Mouse (Mus musculus) cortical plate, adult 2 months (tissue): ENCODE results near the gene Rgl3. TPM values are rescaled to one million over a fixed set of nuclear protein-coding genes. Genes with fewer than 3 reads are reported as not detected.
A peak's percentile ranks its signal among the peaks of the same experiment; 100 is the strongest.

Experiments
- H3K27ac ChIP-seq: fragments of 200-500 bp; 2 replicates; pipeline ENCODE4 v1.5.1; 2012; ENCODE audit warnings: low read length, control low read depth, inconsistent platforms; ENCODE audit not compliant: insufficient read depth
- H3K4me1 ChIP-seq: fragments of 200-500 bp; 2 replicates; pipeline ENCODE4 v1.6.1; 2011; ENCODE audit warnings: low read length; ENCODE audit not compliant: control insufficient read depth, insufficient read depth
- H3K4me3 ChIP-seq: fragments of 200-500 bp; 2 replicates; pipeline ENCODE4 v1.5.1; 2011; ENCODE audit warnings: mild to moderate bottlenecking, low read length, control low read depth; ENCODE audit not compliant: insufficient read depth
- CTCF ChIP-seq: fragments of 200-500 bp; IDR thresholded peaks from 2 replicates; pipeline ENCODE4 v1.5.1; 2011; ENCODE audit warnings: mild to moderate bottlenecking, control low read depth, low read length; ENCODE audit not compliant: insufficient read depth; ENCODE audit errors: extremely low read depth
- POLR2A ChIP-seq: fragments of 200-500 bp; IDR thresholded peaks from 2 replicates; pipeline ENCODE4 v1.6.1; 2011; ENCODE audit warnings: mild to moderate bottlenecking, low read length, control low read depth; ENCODE audit not compliant: insufficient read depth; ENCODE audit errors: extremely low read depth
- polyA plus RNA-seq: library from polyadenylated mRNA; depleted of rRNA; stranded (reverse); fragments of >200 nt; gene quantifications from 2 replicates; pipeline ENCODE4 v1.2.3, GENCODE M21; 2012

The Rgl3 gene
- polyA plus RNA-seq, 1 experiment, result 5.2 TPM

GRCm38 (mm10) chr9:21936692-21937570, 52.3 kb downstream of the Rgl3 start, which contains the start of gene Plppr2:
Gene Plppr2, plus strand, starts transcription at chr9:21937033.
- peak within 1 kb of the TSS; percentile 58 for H3K4me3 ChIP-seq
- H3K4me1 ChIP-seq, result no peaks in the 10 kb centered on the region
- no peak within 1 kb of the TSS for H3K27ac ChIP-seq
- TF ChIP-seq POLR2A, result peak; percentile 85
- no peak for TF ChIP-seq CTCF

- Histone ChIP-seq H3K27ac (no peak overlapping the region), H3K4me1 (no peaks in the 10 kb centered on the region), H3K4me3 (no peak overlapping the region)
- no peak for TF ChIP-seq POLR2A
- no peak for TF ChIP-seq CTCF
Measured at GRCm38 (mm10) chr9:21935466-21936131, 53.6 kb downstream of the Rgl3 start.

- Histone ChIP-seq H3K4me1 (no peaks in the 10 kb centered on the region), H3K4me3 (no peak overlapping the region), H3K27ac (no peak overlapping the region)
- no peak for TF ChIP-seq CTCF
- no peak for TF ChIP-seq POLR2A
Measured at GRCm38 (mm10) chr9:21934021-21934420, 55.2 kb downstream of the Rgl3 start.

- Histone ChIP-seq H3K27ac (no peak overlapping the region), H3K4me3 (no peak overlapping the region), H3K4me1 (no peaks in the 10 kb centered on the region)
- no peak for TF ChIP-seq POLR2A
- TF ChIP-seq CTCF, result no peak
Measured at GRCm38 (mm10) chr9:21932445-21933137, 56.7 kb downstream of the Rgl3 start.

- Histone ChIP-seq H3K27ac (no peak overlapping the region), H3K4me3 (no peak overlapping the region), H3K4me1 (no peaks in the 10 kb centered on the region)
- no peak for TF ChIP-seq POLR2A
- TF ChIP-seq CTCF, result no peak
Measured at GRCm38 (mm10) chr9:21932006-21932405, 57.2 kb downstream of the Rgl3 start.

- TF ChIP-seq POLR2A (no peak), CTCF (no peak)
- no peaks in the 10 kb centered on the region; the same call in 1 of the 2 replicates for H3K4me1 ChIP-seq
- no peak overlapping the region for H3K4me3 ChIP-seq
- no peak overlapping the region for H3K27ac ChIP-seq
Measured at GRCm38 (mm10) chr9:21929208-21929607, 60.0 kb downstream of the Rgl3 start.

- Histone ChIP-seq H3K4me1 (no peaks in the 10 kb centered on the region; the same call in 1 of the 2 replicates), H3K4me3 (peak within 1 kb of the TSS; percentile 31), H3K27ac (no peak within 1 kb of the TSS)
- TF ChIP-seq CTCF (no peak), POLR2A (peak; percentile 94)
Measured at GRCm38 (mm10) chr9:21927208-21927753, 62.0 kb downstream of the Rgl3 start, which contains the start of the genes Ccdc159 and Tmem205. Gene Ccdc159, plus strand, starts transcription at chr9:21927471. Gene Tmem205, minus strand, starts transcription at chr9:21927556.

GRCm38 (mm10) chr9:21926784-21927183, 62.5 kb downstream of the Rgl3 start:
- no peaks in the 10 kb centered on the region; the same call in 1 of the 2 replicates for H3K4me1 ChIP-seq
- H3K27ac ChIP-seq, result no peak overlapping the region
- peak overlapping the region; percentile 31 for H3K4me3 ChIP-seq
- no peak for TF ChIP-seq CTCF
- TF ChIP-seq POLR2A, result no peak

GRCm38 (mm10) chr9:21926155-21926554, 63.1 kb downstream of the Rgl3 start:
- H3K27ac ChIP-seq, result no peak overlapping the region

More at GRCm38 (mm10) chr9:21926155-21926554, 63.1 kb downstream of the Rgl3 start:
- Histone ChIP-seq H3K4me1 (no peaks in the 10 kb centered on the region; the same call in 1 of the 2 replicates), H3K4me3 (peak overlapping the region; percentile 31)
- TF ChIP-seq CTCF, result no peak
